Mouse (Mus musculus): ENCODE measurements around the gene Psmb3.
A peak's percentile ranks its signal among the peaks of the same experiment; 100 is the strongest.

- TF ChIP-seq CTCF (conservative IDR thresholded peaks at IDR 0.05; ENCODE audit: low read length): peak; percentile 63
- TF ChIP-seq POU5F1 (IDR thresholded peaks at IDR 0.05; ENCODE audit: borderline replicate concordance, low read length): no peak
- TF ChIP-seq NANOG (IDR thresholded peaks at IDR 0.05; ENCODE audit: borderline replicate concordance, low read length): no peak
Observed at GRCm38 (mm10) chr11:97761638-97762037, 58.4 kb downstream of the Psmb3 start.
